Mouse (Mus musculus) heart, adult 2 months (tissue): Measurements from ENCODE around the gene Apobec2. TPM values are rescaled to one million over a fixed set of nuclear protein-coding genes. Genes with fewer than 3 reads are reported as not detected.
A peak's percentile ranks its signal among the peaks of the same experiment; 100 is the strongest.

Experiments
- DNase-seq, 2 experiments: peaks; one replicate each; pipeline ENCODE4 v3.0.0; 2021
- H3K27ac ChIP-seq: fragments of 200-600 bp; 2 replicates; pipeline ENCODE4 v1.8.1; 2022
- H3K27me3 ChIP-seq: fragments of 200-500 bp; 2 replicates; pipeline ENCODE4 v1.6.1; 2012; ENCODE audit warnings: mild to moderate bottlenecking, low read length, inconsistent platforms, mixed read lengths; ENCODE audit not compliant: control insufficient read depth, insufficient read depth
- H3K36me3 ChIP-seq: fragments of 200-500 bp; 2 replicates; pipeline ENCODE4 v1.6.1; 2012; ENCODE audit warnings: low read length, inconsistent platforms; ENCODE audit not compliant: control insufficient read depth, insufficient read depth
- H3K4me1 ChIP-seq: fragments of 200-500 bp; 2 replicates; pipeline ENCODE4 v1.6.1; 2011; ENCODE audit warnings: low read length; ENCODE audit not compliant: control insufficient read depth, insufficient read depth
- H3K4me3 ChIP-seq: fragments of 200-600 bp; 2 replicates; pipeline ENCODE4 v1.8.1; 2022
- H3K79me2 ChIP-seq: fragments of 200-500 bp; replicated peaks from 2 replicates; pipeline ENCODE4 v1.6.1; 2012; ENCODE audit warnings: mild to moderate bottlenecking, inconsistent platforms, low read length, moderate library complexity, mixed read lengths; ENCODE audit not compliant: control insufficient read depth, insufficient read depth
- H3K9ac ChIP-seq: fragments of 200-500 bp; 2 replicates; pipeline ENCODE4 v1.6.1; 2012; ENCODE audit warnings: low read depth, mild to moderate bottlenecking, control low read depth, inconsistent platforms, low read length, mixed read lengths
- CTCF ChIP-seq: fragments of 200-600 bp; IDR thresholded peaks from 2 replicates; pipeline ENCODE4 v1.8.1; 2022; ENCODE audit warnings: antibody characterized with exemption, mild to moderate bottlenecking, moderate library complexity
- EP300 ChIP-seq: fragments of 200-500 bp; IDR thresholded peaks from 2 replicates; pipeline ENCODE4 v1.6.1; 2011; ENCODE audit warnings: low read depth, low read length, control low read depth; ENCODE audit not compliant: insufficient read depth
- POLR2A ChIP-seq: fragments of 200-500 bp; IDR thresholded peaks from 2 replicates; pipeline ENCODE4 v1.6.1; 2011; ENCODE audit warnings: mild to moderate bottlenecking, low read depth, low read length, control low read depth; ENCODE audit not compliant: insufficient read depth
- WGBS: fragments of 180-500 bp; shearing (Covaris S2); methylation state at CpG from one replicate; pipeline ENCODE4 v1.1.7; 2018; 5-methylcytosine and 5-hydroxymethylcytosine counted together
- intact Hi-C: fragments of 180-260 bp; cut with DNase I; formaldehyde crosslinking; loops from one replicate; pipeline ENCODE4 v1.15.1; 2025
- polyA plus RNA-seq: library from polyadenylated mRNA; depleted of rRNA; stranded (reverse); fragments of >200 nt; gene quantifications from 2 replicates; pipeline ENCODE4 v1.2.3, GENCODE M21; 2012
- total RNA-seq, 2 experiments: library from RNA; stranded (reverse); gene quantifications; 2 replicates each; pipeline ENCODE4 v1.2.3; 2021

The Apobec2 gene
- total and polyA plus RNA-seq, 3 experiments, result 150 to 256 (median 222) TPM

DNA sequence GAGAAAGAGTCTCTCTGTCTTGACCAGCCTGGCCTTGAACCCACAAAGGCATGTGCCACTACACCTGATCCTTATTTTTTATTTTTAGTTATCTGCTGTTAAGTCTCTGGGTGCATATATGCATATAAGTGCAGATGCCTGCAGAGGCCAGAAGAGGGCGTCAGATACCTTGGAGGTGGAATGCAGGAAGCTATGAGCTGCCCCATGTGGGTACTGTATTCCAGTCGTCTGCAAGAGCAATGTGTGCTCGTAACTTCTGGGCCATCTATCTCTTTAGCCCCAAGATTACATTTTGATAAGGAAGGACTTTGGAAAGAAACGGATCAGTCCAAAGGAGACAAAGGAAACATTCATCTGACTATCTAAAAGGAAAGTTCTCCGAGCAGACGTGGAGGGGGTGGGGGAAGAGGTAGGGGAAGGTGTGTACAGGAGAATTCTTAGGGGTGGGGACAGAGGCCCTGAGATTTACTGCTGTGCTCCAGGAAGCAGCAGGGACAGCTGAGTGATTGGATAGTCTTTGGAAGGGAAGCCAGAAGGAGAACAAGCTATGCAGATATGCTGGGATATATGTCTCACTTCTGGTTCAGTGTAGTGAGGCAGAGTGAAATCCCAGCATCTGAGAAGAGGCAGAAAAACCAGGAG is 1.1 kb upstream of the Apobec2 start:
- no peak overlapping the region for H3K9ac ChIP-seq
- H3K79me2 ChIP-seq, result no peaks in the 10 kb centered on the region
- H3K36me3 ChIP-seq, result peaks cover 4% of the 10 kb centered on the region
- no peaks in the 10 kb centered on the region for H3K27me3 ChIP-seq
- DNase-seq, result no peak
- H3K27ac ChIP-seq, result no peak overlapping the region
- peaks cover 12% of the 10 kb centered on the region for H3K4me1 ChIP-seq
- TF ChIP-seq POLR2A (no peak), CTCF (peak; percentile 46)
- no peak overlapping the region for H3K4me3 ChIP-seq
- intact Hi-C loops, result no loop called here
- WGBS, result 50% methylated on average over 6 of the region's 6 CpGs

DNA sequence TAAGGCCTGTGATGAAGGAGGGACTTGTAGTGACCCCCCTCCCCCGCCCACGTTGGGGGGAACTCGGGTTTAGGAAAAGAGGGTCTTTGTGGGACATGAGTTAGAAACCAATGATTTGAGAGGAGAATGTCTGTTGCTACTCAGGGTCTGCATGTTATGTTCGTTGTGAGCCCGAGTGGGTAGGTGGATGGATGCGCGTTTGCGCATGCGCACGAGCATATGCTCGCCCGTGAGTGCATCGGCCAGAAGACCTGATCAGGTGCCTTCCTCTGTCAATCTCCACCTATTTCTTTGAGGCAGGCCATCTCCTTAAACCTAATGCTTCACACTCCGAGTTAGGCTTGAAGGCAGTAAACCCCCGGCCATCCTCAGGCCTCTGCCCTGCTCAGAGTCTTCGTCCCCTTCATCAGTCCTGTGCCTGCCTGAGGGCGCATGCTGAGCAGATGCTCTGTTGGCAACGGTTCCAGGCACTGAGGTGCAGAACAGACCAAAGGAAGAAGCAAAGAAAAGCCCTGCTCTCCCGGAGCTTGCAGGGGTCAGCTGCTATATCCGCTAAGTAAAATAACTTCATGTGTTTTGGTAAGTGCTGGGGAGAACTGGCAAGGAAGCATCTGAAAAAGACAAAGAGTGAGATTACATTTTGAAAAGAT is 401 bp upstream of the Apobec2 start:
- Histone ChIP-seq H3K36me3 (peaks cover 4% of the 10 kb centered on the region), H3K79me2 (no peaks in the 10 kb centered on the region), H3K9ac (no peak overlapping the region), H3K27ac (peak overlapping the region; percentile 52), H3K27me3 (no peaks in the 10 kb centered on the region), H3K4me3 (no peak overlapping the region), H3K4me1 (peaks cover 13% of the 10 kb centered on the region)
- WGBS, result 73% methylated on average over 20 of the region's 20 CpGs
- DNase-seq, result no peak
- intact Hi-C loops, result no loop called here
- TF ChIP-seq CTCF (no peak), EP300 (no peak), POLR2A (no peak)

DNA sequence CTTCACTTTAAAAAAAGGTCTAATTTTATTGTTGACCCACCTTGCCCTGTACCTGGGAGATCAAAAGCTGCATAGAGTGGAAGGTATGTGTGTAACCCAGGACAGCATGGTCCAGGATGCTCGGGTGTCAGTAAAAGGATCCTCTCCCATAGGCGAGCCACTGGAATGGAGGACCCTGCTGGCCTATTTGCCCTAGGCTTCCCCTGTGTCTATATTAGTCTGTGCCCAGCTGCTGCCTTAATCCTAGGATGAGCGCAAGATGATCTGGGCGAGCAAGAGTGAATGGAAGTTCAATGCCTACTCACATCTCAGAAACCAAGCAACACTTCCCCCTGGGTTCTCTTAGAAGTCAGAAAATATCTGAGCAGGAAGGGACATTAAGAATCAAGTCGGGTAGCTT is 1.7 kb downstream of the Apobec2 start:
- Histone ChIP-seq H3K27me3 (no peaks in the 10 kb centered on the region), H3K79me2 (no peaks in the 10 kb centered on the region), H3K27ac (peak overlapping the region; percentile 85), H3K36me3 (peaks cover 8% of the 10 kb centered on the region), H3K4me1 (peaks cover 17% of the 10 kb centered on the region), H3K9ac (peak overlapping the region; percentile 61; the same call in 1 of the 2 replicates), H3K4me3 (peak overlapping the region; percentile 28)
- intact Hi-C loops, result no loop called here
- TF ChIP-seq CTCF (no peak), EP300 (no peak), POLR2A (no peak)
- WGBS, result 49% methylated on average over 5 of the region's 5 CpGs
- no peak for DNase-seq

DNA sequence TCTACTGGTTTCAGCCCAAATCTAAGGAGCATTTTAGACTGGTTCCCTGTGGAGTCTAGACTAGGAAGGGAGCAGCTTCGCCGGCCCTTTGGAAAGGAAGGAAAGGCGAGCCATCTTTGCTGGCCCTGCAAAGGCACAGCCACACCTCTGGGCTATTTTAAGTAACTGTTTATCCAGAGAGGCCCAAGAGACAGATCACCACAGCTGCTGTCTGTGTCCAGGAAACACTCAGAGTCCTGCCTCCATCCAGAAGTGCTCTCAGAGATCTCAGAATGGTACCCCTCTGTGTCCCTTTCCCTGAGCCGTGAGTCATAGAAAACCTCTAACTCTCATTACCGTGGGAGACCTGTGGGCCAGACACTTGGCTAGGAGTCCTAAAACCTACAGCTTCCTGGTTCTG is 2.3 kb downstream of the Apobec2 start:
- peak overlapping the region; percentile 66 for H3K27ac ChIP-seq
- peak overlapping the region; percentile 9; the same call in 1 of the 2 replicates for H3K4me3 ChIP-seq
- 13% methylated on average over 5 of the region's 5 CpGs for WGBS
- no peaks in the 10 kb centered on the region for H3K79me2 ChIP-seq
- intact Hi-C loops, result no loop called here
- peaks cover 8% of the 10 kb centered on the region for H3K36me3 ChIP-seq
- H3K4me1 ChIP-seq, result peaks cover 19% of the 10 kb centered on the region
- H3K27me3 ChIP-seq, result no peaks in the 10 kb centered on the region
- peak in 1 of 2 experiments; percentile 64 for DNase-seq
- TF ChIP-seq CTCF (no peak), POLR2A (peak; percentile 63; the same call in 1 of the 2 replicates), EP300 (peak; percentile 77; the same call in 1 of the 2 replicates)
- H3K9ac ChIP-seq, result 0 out of 2 replicates have a peak overlapping the region, but pooled peaks have one; percentile 3

DNA sequence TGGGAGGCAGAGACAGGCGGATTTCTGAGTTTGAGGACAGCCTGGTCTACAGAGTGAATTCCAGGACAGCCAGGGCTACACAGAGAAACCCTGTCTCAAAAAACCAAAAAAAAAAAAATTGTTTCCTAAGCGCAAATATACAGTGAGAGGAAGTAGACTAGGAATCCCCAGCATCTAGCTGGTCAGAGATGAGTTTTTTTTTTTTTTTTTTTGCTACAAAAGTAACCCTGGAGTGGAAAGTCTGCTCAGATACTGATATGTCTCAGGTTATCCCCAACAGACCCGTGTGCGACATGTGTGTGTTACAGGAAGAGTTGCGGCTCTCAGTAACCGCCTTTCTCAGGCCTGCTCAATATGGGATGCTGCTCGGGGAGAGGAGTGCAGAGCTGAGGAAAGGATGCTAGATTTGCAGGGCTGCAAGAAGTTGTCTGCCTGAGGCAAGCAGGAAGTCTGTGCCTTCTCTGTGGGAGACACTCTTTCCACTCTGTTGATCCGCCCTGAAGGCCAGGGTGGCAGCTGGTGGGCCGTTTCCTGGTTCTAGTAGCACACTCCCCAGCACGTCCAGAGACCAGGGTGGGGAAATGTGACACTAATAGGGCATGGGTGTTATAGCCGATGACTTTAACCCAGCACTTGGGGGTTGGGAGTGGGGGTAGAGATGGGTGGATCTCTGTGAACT is 4.7 kb downstream of the Apobec2 start:
- 42% methylated on average over 11 of the region's 11 CpGs for WGBS
- TF ChIP-seq EP300 (no peak), CTCF (no peak), POLR2A (no peak)
- H3K4me1 ChIP-seq, result peaks cover 24% of the 10 kb centered on the region
- intact Hi-C loops, result loop anchor here (2.0 kb wide), 1 partner anchor 17 kb away; the partner anchor contains the start of gene Oard1
- peak overlapping the region; percentile 15 for H3K27ac ChIP-seq
- peak in 1 of 2 experiments; percentile 40 for DNase-seq
- H3K36me3 ChIP-seq, result peaks cover 11% of the 10 kb centered on the region
- H3K4me3 ChIP-seq, result no peak overlapping the region
- H3K27me3 ChIP-seq, result no peaks in the 10 kb centered on the region
- 0 out of 2 replicates have a peak overlapping the region, but pooled peaks have one; percentile 5 for H3K9ac ChIP-seq
- no peaks in the 10 kb centered on the region; the same call in 1 of the 2 replicates for H3K79me2 ChIP-seq
